Mouse (Mus musculus): ENCODE measurements around the gene Hdhd5. TPM values are rescaled to one million over a fixed set of nuclear protein-coding genes. Genes with fewer than 3 reads are reported as not detected.

Gene Hdhd5
- total RNA-seq, 1 experiment from 2014 or later = 25.6 TPM

- DNase-seq = no peak
Measured at GRCm38 (mm10) chr6:120532594-120532993, 1.5 kb upstream of the Hdhd5 start.

GRCm38 (mm10) chr6:120529123-120529522 lies 2.0 kb downstream of the Hdhd5 start:
- DNase-seq = no peak

- no peak for DNase-seq
Measured at GRCm38 (mm10) chr6:120524796-120525195, 6.3 kb downstream of the Hdhd5 start.

- DNase-seq = no peak
Measured at GRCm38 (mm10) chr6:120519647-120520046, 11.5 kb downstream of the Hdhd5 start.

- peak; percentile 65 for DNase-seq
Measured at GRCm38 (mm10) chr6:120517311-120517710, 13.8 kb downstream of the Hdhd5 start.

- DNase-seq = no peak
Measured at GRCm38 (mm10) chr6:120516879-120517278, 14.2 kb downstream of the Hdhd5 start.

GRCm38 (mm10) chr6:120516422-120516821 lies 14.7 kb downstream of the Hdhd5 start:
- DNase-seq = no peak

- no peak for DNase-seq
Measured at GRCm38 (mm10) chr6:120511212-120511611, 19.9 kb downstream of the Hdhd5 start.

- no peak for DNase-seq
Measured at GRCm38 (mm10) chr6:120510425-120510824, 20.7 kb downstream of the Hdhd5 start.

- no peak for DNase-seq
Measured at GRCm38 (mm10) chr6:120509975-120510374, 21.1 kb downstream of the Hdhd5 start.

GRCm38 (mm10) chr6:120508645-120509044 lies 22.5 kb downstream of the Hdhd5 start:
- no peak for DNase-seq

- no peak for DNase-seq
Measured at GRCm38 (mm10) chr6:120505531-120505930, 25.6 kb downstream of the Hdhd5 start.

- no peak for DNase-seq
Measured at GRCm38 (mm10) chr6:120504051-120504450, 27.1 kb downstream of the Hdhd5 start.

GRCm38 (mm10) chr6:120496544-120496943 lies 34.6 kb downstream of the Hdhd5 start:
- DNase-seq = no peak

GRCm38 (mm10) chr6:120493374-120494181 lies 37.5 kb downstream of the Hdhd5 start, which contains the start of gene Tmem121b:
Gene Tmem121b, minus strand, starts transcription at chr6:120493807.
- DNase-seq = peak; percentile 83

GRCm38 (mm10) chr6:120492499-120493373 lies 38.4 kb downstream of the Hdhd5 start:
- peak; percentile 48 for DNase-seq

GRCm38 (mm10) chr6:120491862-120492498 lies 39.1 kb downstream of the Hdhd5 start:
- no peak for DNase-seq

GRCm38 (mm10) chr6:120491064-120491463 lies 40.1 kb downstream of the Hdhd5 start:
- no peak for DNase-seq

- DNase-seq = no peak
Measured at GRCm38 (mm10) chr6:120489461-120489860, 41.7 kb downstream of the Hdhd5 start.

GRCm38 (mm10) chr6:120488647-120489046 lies 42.5 kb downstream of the Hdhd5 start:
- no peak for DNase-seq

- DNase-seq = no peak
Measured at GRCm38 (mm10) chr6:120486051-120486510, 45.0 kb downstream of the Hdhd5 start.

GRCm38 (mm10) chr6:120485038-120485437 lies 46.1 kb downstream of the Hdhd5 start:
- no peak for DNase-seq
